In genomic region chr10:130244271-130244670, GRCm38 (mm10) we compare ENCODE assay signal across 14 mouse cellular contexts. TPM values are rescaled to one million over a fixed set of nuclear protein-coding genes. Genes with fewer than 3 reads are reported as not detected.
DNase-seq lines count a peak whose midpoint lies in the region; ATAC-seq and TF ChIP-seq lines count a peak whose summit lies in the region.
"Had no signal": no experiment of that assay in that cellular context is flagged by ENCODE, and none has a peak within 500 bp of the region (broad histone marks: within the 10 kb centered on the region; RNA-seq: fewer than 3 reads in every experiment).

No protein-coding gene starts in this region.

- H3K4me3 ChIP-seq in forebrain, embryonic 12.5 days (replicated peaks), result no peak overlapping the region
- no peak overlapping the region for H3K4me3 ChIP-seq in forebrain, postnatal 0 days (ENCODE audit: low read depth, low read length)
- H3K4me3 ChIP-seq in hindbrain, embryonic 13.5 days, result no peak overlapping the region
- H3K4me3 ChIP-seq in midbrain, embryonic 14.5 days (replicated peaks; ENCODE audit: low read depth, low read length), result no peak overlapping the region
- no peak overlapping the region for H3K4me3 ChIP-seq in heart, embryonic 12.5 days
- H3K4me3 ChIP-seq: myocyte had no signal

- TF ChIP-seq CTCF in forebrain, postnatal 0 days (IDR thresholded peaks at IDR 0.05; ENCODE audit: low read depth), result no peak

- H3K9ac ChIP-seq in forebrain, embryonic 12.5 days, result no peak overlapping the region
- no peak overlapping the region for H3K9ac ChIP-seq in forebrain, postnatal 0 days
- H3K9ac ChIP-seq in hindbrain, embryonic 13.5 days, result no peak overlapping the region
- no peak overlapping the region for H3K9ac ChIP-seq in midbrain, embryonic 14.5 days (replicated peaks; ENCODE audit: low read length)
- no peak overlapping the region for H3K9ac ChIP-seq in heart, embryonic 12.5 days

- no peak for DNase-seq in forebrain, postnatal 0 days
- DNase-seq in embryo, embryonic 10 days (ENCODE audit: low spot score), result peak; percentile 51
- DNase-seq in midbrain, embryonic 14.5 days, result peak; percentile 37
- DNase-seq in gastrocnemius, adult 8-10 months (ENCODE audit: low spot score in 2 of 2), result no peak
- DNase-seq in gastrocnemius, postnatal 4 days (ENCODE audit: low spot score in 2 of 2), result no peak
- DNase-seq: lung, adult 2 months had no signal

- no peaks in the 10 kb centered on the region for H3K36me3 ChIP-seq in forebrain, embryonic 12.5 days (replicated peaks)
- H3K36me3 ChIP-seq in forebrain, postnatal 0 days (ENCODE audit: insufficient read depth), result no peaks in the 10 kb centered on the region
- no peaks in the 10 kb centered on the region for H3K36me3 ChIP-seq in hindbrain, embryonic 13.5 days
- no peaks in the 10 kb centered on the region for H3K36me3 ChIP-seq in midbrain, embryonic 14.5 days (ENCODE audit: control insufficient read depth, insufficient read depth, low read length)
- H3K36me3 ChIP-seq in heart, embryonic 12.5 days, result no peaks in the 10 kb centered on the region

- peaks cover 3% of the 10 kb centered on the region; the same call in 1 of the 2 replicates for H3K4me1 ChIP-seq in forebrain, embryonic 12.5 days
- no peaks in the 10 kb centered on the region for H3K4me1 ChIP-seq in forebrain, postnatal 0 days (ENCODE audit: insufficient read depth)
- H3K4me1 ChIP-seq in hindbrain, embryonic 13.5 days (replicated peaks), result peaks cover 4% of the 10 kb centered on the region; the same call in 1 of the 2 replicates
- no peaks in the 10 kb centered on the region for H3K4me1 ChIP-seq in midbrain, embryonic 14.5 days (ENCODE audit: control insufficient read depth, insufficient read depth, low read length)
- H3K4me1 ChIP-seq in heart, embryonic 12.5 days (replicated peaks), result no peaks in the 10 kb centered on the region

- 5% methylated on average over 2 of the region's 2 CpGs for WGBS in forebrain, embryonic 12.5 days
- WGBS in forebrain, postnatal 0 days, result 10% methylated on average over 2 of the region's 2 CpGs
- WGBS in hindbrain, embryonic 13.5 days, result 2% methylated on average over 2 of the region's 2 CpGs
- 1% methylated on average over 2 of the region's 2 CpGs for WGBS in midbrain, embryonic 14.5 days
- 11% methylated on average over 2 of the region's 2 CpGs for WGBS in heart, embryonic 12.5 days

- no peak overlapping the region for H3K4me2 ChIP-seq in forebrain, embryonic 12.5 days
- no peak overlapping the region for H3K4me2 ChIP-seq in forebrain, postnatal 0 days (ENCODE audit: low read depth)
- H3K4me2 ChIP-seq in hindbrain, embryonic 13.5 days, result no peak overlapping the region
- no peak overlapping the region for H3K4me2 ChIP-seq in midbrain, embryonic 14.5 days (ENCODE audit: low read length)
- no peak overlapping the region for H3K4me2 ChIP-seq in heart, embryonic 12.5 days

- H3K27me3 ChIP-seq in forebrain, embryonic 12.5 days, result no peaks in the 10 kb centered on the region
- no peaks in the 10 kb centered on the region for H3K27me3 ChIP-seq in forebrain, postnatal 0 days (ENCODE audit: insufficient read depth, low read length)
- H3K27me3 ChIP-seq in hindbrain, embryonic 13.5 days, result no peaks in the 10 kb centered on the region
- no peaks in the 10 kb centered on the region for H3K27me3 ChIP-seq in midbrain, embryonic 14.5 days (ENCODE audit: control insufficient read depth, insufficient read depth, low read length)
- H3K27me3 ChIP-seq in heart, embryonic 12.5 days (replicated peaks), result no peaks in the 10 kb centered on the region

- peak; percentile 64 for ATAC-seq in forebrain, embryonic 12.5 days (ENCODE audit: low FRiP score)
- no peak for ATAC-seq in forebrain, postnatal 0 days
- peak; percentile 75; the same call in 1 of the 2 replicates for ATAC-seq in hindbrain, embryonic 13.5 days (ENCODE audit: low FRiP score)
- ATAC-seq in midbrain, embryonic 14.5 days (ENCODE audit: low FRiP score, low TSS enrichment), result no peak; the same call in 1 of the 2 replicates
- ATAC-seq in heart, embryonic 12.5 days (ENCODE audit: insufficient number of reproducible peaks, low FRiP score), result no peak
- ATAC-seq: intestine, postnatal 0 days; Patski had no signal

- H3K9me3 ChIP-seq in forebrain, embryonic 12.5 days, result no peaks in the 10 kb centered on the region
- H3K9me3 ChIP-seq in forebrain, postnatal 0 days (ENCODE audit: low read length), result no peaks in the 10 kb centered on the region
- no peaks in the 10 kb centered on the region for H3K9me3 ChIP-seq in hindbrain, embryonic 13.5 days
- H3K9me3 ChIP-seq in midbrain, embryonic 14.5 days (ENCODE audit: control insufficient read depth, low read length), result no peaks in the 10 kb centered on the region
- H3K9me3 ChIP-seq in heart, embryonic 12.5 days (replicated peaks), result no peaks in the 10 kb centered on the region

- no peak overlapping the region for H3K27ac ChIP-seq in forebrain, embryonic 12.5 days
- no peak overlapping the region for H3K27ac ChIP-seq in forebrain, postnatal 0 days (ENCODE audit: low read depth, low read length)
- no peak overlapping the region for H3K27ac ChIP-seq in hindbrain, embryonic 13.5 days
- no peak overlapping the region for H3K27ac ChIP-seq in midbrain, embryonic 14.5 days (replicated peaks; ENCODE audit: low read depth, low read length)
- H3K27ac ChIP-seq in heart, embryonic 12.5 days (ENCODE audit: poor library complexity, severe bottlenecking), result no peak overlapping the region
- H3K27ac ChIP-seq: stomach, postnatal 0 days had no signal

RNA-seq across cellular contexts. Expression of gene Olfr827, which starts 30.1 kb away (rescaled TPM):
- not detected in 2 replicates for polyA plus RNA-seq in forebrain, embryonic 12.5 days (2016; fragmentation: Nextera tagmentation; extraction: Ambion mirVana)
- not detected in 2 replicates for total RNA-seq in forebrain, postnatal 0 days (2014; rRNA removed)
- polyA plus RNA-seq in forebrain, postnatal 0 days (2015; fragmentation: Nextera tagmentation; extraction: Ambion mirVana), result not detected in 2 replicates
- not detected in 2 replicates for polyA plus RNA-seq in hindbrain, embryonic 13.5 days (2015; fragmentation: Nextera tagmentation; extraction: Ambion mirVana)
- polyA plus RNA-seq in midbrain, embryonic 14.5 days (2014; fragmentation: Nextera tagmentation; extraction: Ambion mirVana), result not detected in 2 replicates
- not detected in 2 replicates for polyA plus RNA-seq in heart, embryonic 12.5 days (2016; fragmentation: Nextera tagmentation; extraction: Ambion mirVana)
- total RNA-seq in gastrocnemius, adult 8-10 months (2022), result not detected
- total RNA-seq in gastrocnemius, postnatal 4 days (2021), result not detected
- total RNA-seq: left cerebral cortex, postnatal 14 days had no signal
- polyA plus RNA-seq: intestine, postnatal 0 days; lung, adult 2 months; myocyte; Patski; stomach, postnatal 0 days had no signal

RNA-seq across cellular contexts. Expression of gene Neurod4, which starts 35.8 kb away (rescaled TPM):
- polyA plus RNA-seq in forebrain, embryonic 12.5 days (2016; fragmentation: Nextera tagmentation; extraction: Ambion mirVana), result 5.1 and 5.7 TPM in 2 replicates
- total RNA-seq in forebrain, postnatal 0 days (2014; rRNA removed), result 0.69 and 1.9 TPM in 2 replicates
- polyA plus RNA-seq in forebrain, postnatal 0 days (2015; fragmentation: Nextera tagmentation; extraction: Ambion mirVana), result 0.78 and 1.2 TPM in 2 replicates
- 2.7 and 6.7 TPM in 2 replicates for polyA plus RNA-seq in hindbrain, embryonic 13.5 days (2015; fragmentation: Nextera tagmentation; extraction: Ambion mirVana)
- polyA plus RNA-seq in midbrain, embryonic 14.5 days (2014; fragmentation: Nextera tagmentation; extraction: Ambion mirVana), result 2.6 and 6.9 TPM in 2 replicates
- 0.05 and 0.08 TPM in 2 replicates for polyA plus RNA-seq in heart, embryonic 12.5 days (2016; fragmentation: Nextera tagmentation; extraction: Ambion mirVana)
- total RNA-seq in gastrocnemius, adult 8-10 months (2022), result not detected
- not detected for total RNA-seq in gastrocnemius, postnatal 4 days (2021)
- polyA plus RNA-seq: intestine, postnatal 0 days; lung, adult 2 months; myocyte; Patski; stomach, postnatal 0 days had no signal

Comparison
In these comparisons a context has a peak if more than half of its experiments do, and no peak if none do; other contexts are left out.
1. ATAC-seq: peak in forebrain, embryonic 12.5 days (single experiment) and hindbrain, embryonic 13.5 days (single experiment); none in forebrain, postnatal 0 days (single experiment), midbrain, embryonic 14.5 days (single experiment) and heart, embryonic 12.5 days (single experiment).
2. DNase-seq: peak in embryo, embryonic 10 days (single experiment) and midbrain, embryonic 14.5 days (single experiment); none in forebrain, postnatal 0 days (single experiment), gastrocnemius, adult 8-10 months (0 of 2) and gastrocnemius, postnatal 4 days (0 of 2).